Mouse (Mus musculus): ENCODE results near the gene Map6.
"Not testable (repeated sequence)": the region's sequence is repeated elsewhere in the genome, so short reads cannot be mapped to it uniquely, and the experiment has no call there.

Gene Map6

GRCm38 (mm10) chr7:99360021-99360802 is 93.0 kb downstream of the Map6 start:
- DNase-seq: no peak

- DNase-seq: no peak
Measured at GRCm38 (mm10) chr7:99360803-99361414, 93.7 kb downstream of the Map6 start.

DNA sequence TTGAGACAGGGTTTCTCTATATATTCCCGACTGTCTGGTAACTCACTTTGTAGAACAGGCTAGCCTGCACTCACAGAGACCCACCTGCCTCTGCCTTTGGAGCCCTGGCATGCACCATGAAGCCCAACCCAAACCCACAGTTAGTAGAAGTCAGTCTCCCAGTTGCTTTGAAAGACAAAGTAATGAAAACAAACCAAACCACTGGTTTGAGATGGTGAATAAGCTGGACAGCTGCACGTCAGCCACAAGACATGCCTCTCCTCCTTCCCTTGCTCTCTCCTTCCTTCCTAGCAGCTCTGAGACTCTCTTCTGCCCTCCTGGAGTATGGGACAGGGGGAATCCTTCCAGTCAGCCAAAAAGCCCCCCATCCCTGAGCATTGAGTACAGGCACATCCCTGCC is 94.9 kb downstream of the Map6 start:
- DNase-seq: no peak

- peak; percentile 66 to 72 for DNase-seq
Measured at GRCm38 (mm10) chr7:99365069-99365468, 97.8 kb downstream of the Map6 start.

GRCm38 (mm10) chr7:99366716-99367115 is 99.5 kb downstream of the Map6 start:
- no peak for DNase-seq

DNA sequence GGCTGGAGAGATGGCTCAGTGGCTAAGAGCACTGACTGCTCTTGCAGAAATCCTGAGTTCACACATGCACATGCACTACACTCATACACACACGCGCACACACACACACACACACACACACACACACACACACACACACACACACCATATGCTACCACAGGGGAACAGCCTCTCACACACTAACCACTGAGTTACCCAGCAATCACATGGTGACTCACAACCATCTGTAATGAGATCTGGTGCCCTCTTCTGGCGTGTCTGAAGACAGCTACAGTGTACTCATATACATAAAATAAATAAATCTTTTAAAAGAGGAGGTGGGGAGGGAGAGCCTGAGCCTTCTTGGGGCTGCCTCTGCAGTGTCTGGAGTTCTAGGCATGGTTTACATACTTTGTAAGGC is 107.1 kb downstream of the Map6 start:
- not testable (repeated sequence) for DNase-seq

DNA sequence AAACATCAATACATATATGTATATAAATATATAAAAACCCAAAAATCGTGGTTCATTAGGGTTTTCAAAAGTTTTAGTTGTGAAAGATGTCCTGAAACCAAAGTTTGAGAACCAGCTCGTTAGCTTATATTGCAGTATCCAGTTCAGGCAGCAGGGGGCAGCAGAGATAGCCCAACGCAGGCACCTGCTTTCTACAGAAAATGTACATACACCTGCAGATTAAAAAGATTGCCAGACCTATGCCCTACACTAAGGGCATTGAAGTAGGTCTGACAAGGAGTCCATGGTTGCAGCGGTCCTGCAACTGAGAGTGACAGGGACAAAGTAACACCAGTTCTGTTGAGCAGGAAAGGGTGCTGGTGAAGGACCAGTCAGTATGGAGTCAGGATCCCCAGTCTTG is 108.2 kb downstream of the Map6 start:
- peak; percentile 78 to 89 for DNase-seq

DNA sequence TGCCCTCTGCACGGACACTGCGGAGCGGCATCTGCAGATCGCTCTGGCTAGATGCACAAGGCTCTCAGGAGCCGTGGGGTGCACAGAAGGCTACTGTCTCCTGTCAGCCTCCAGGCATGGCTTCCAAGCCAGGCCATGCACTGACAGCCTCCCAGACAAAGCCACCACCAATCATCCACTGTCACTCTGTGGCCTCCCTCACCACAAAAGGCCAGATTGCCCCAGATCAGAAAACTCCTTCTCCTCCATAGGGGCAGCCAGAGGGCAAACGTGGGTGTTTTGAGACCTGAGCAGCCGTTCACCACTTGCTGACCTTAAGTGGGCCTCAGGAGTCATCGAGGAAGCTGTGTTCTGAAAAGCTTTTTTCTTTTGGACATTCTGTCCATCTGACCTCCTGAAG is 111.6 kb downstream of the Map6 start:
- DNase-seq: no peak

- DNase-seq: peak; percentile 44 to 46
Measured at GRCm38 (mm10) chr7:99380491-99381213, 113.4 kb downstream of the Map6 start.

GRCm38 (mm10) chr7:99381214-99382087 is 114.2 kb downstream of the Map6 start, which contains the start of gene Gdpd5:
TSS of gene Gdpd5 (plus strand) at chr7:99381414.
- DNase-seq: peak; percentile 99 to 100

DNA sequence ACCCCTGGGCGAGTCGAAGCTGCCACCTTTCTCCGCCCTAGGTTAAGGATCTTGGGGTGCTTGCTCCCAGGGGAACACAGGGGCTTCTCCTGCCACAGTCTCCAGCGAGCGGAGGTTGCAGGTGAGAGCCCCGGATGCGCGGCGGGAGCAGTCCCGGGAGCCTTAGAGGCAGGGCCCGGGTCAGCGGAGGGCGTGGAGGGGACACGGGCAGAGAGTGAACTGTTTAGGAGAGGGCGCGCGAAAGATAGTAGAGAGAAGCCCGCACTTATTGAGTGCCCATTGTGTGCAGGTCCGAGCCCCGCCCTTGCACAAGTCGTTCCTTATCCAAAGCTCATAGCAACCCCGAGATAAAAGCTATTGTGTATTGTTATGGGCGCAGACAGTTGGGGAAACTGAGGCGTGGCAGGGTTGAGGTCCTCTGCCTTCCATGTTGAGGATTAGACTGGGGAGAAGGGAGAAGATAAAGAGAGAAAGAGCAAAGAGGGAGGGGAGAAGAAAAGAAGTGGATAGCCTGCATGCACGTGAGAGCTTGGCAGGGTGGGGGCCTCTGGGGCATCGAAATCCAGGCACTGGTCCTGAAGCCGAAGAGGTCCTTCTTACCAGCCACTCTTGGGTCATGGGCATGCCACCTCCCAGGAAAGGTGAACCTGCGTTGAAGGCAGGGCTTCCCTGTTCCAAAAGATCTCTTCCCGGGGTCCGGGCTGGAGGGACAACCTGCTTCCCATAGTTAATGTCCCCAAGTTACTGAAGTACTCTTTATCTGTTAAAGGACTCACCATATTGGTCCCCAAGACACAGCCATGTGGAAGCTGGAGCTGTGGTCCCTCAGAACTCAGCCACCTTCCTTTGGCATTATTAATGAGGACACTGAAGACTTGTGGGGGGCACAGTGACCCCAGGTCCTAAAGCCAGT is 115.1 kb downstream of the Map6 start:
- peak; percentile 35 to 48 for DNase-seq

DNA sequence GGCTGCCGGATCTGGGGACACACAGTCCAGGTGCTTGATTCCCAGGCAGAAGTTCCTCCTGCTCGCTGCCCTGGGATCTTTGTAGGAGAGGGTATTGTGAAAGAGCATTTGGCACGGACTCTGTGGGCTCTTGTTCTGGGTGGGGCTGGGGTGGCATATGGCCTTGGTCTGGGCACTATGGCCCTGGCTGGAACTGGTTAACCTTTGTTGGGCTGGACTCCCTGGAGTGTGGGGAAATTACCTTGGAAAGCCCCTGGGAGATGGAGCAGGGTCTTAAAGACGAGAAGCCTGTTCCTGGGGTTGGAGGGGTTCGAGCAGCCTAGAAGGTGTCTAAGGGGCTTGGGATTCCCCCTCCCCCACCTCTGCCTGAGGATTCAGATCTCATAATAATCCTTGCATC is 116.0 kb downstream of the Map6 start:
- DNase-seq: peak; percentile 29 to 41

GRCm38 (mm10) chr7:99384101-99384611 is 116.9 kb downstream of the Map6 start:
- no peak for DNase-seq

DNA sequence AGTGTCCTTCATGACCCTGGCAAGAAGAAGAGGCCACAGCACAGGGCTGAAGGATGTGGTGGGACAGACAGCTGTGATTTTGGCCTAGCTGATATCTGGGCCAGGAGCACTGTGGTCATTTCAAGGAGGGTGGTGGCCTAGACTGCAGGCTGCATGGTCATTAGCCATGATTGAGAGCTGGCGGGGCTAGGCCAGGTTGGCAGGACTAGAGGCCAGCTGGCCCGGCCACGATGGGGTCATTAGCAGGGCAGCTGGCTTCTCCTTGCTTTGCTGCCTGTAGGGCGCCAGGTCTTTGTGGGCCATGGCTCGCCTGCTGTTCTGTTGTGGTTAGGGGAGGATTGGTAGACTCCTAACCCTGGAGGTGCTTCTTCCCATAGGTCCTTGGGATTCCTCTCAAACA is 118.8 kb downstream of the Map6 start:
- DNase-seq: peak; percentile 76 to 77

Measured in cerebellum, adult 18-20 months (tissue).